Mouse (Mus musculus): Measurements from ENCODE around the gene 1700003F12Rik. TPM values are rescaled to one million over a fixed set of nuclear protein-coding genes. Genes with fewer than 3 reads are reported as not detected.

The 1700003F12Rik gene
- polyA plus RNA-seq, 1 experiment from 2014 or later, result 4.5 TPM

GRCm38 (mm10) chr2:154517424-154517823 lies 29.5 kb upstream of the 1700003F12Rik start:
- no peak overlapping the region for H3K4me3 ChIP-seq (ENCODE audit: low read depth, low read length)
- H3K4me2 ChIP-seq (ENCODE audit: low read depth, low read length, severe bottlenecking), result no peak overlapping the region
- WGBS, result 94% methylated on average over 5 of the region's 5 CpGs
- peaks cover 2% of the 10 kb centered on the region for H3K36me3 ChIP-seq (ENCODE audit: control insufficient read depth, insufficient read depth, low read length)
- DNase-seq (ENCODE audit: low spot score) (no peak), ATAC-seq (replicated peaks; ENCODE audit: low FRiP score) (no peak)
- no peak overlapping the region for H3K27ac ChIP-seq (ENCODE audit: low read depth, low read length)
- H3K27me3 ChIP-seq (ENCODE audit: control insufficient read depth, insufficient read depth, low read length), result no peaks in the 10 kb centered on the region
- H3K4me1 ChIP-seq (replicated peaks; ENCODE audit: control insufficient read depth, insufficient read depth, low read length), result no peaks in the 10 kb centered on the region
- no peaks in the 10 kb centered on the region for H3K9me3 ChIP-seq (ENCODE audit: control insufficient read depth, low read length)
- H3K9ac ChIP-seq (ENCODE audit: low read length), result no peak overlapping the region

GRCm38 (mm10) chr2:154521449-154521848 lies 25.4 kb upstream of the 1700003F12Rik start:
- Histone ChIP-seq H3K36me3 (ENCODE audit: control insufficient read depth, insufficient read depth, low read length) (peaks cover 6% of the 10 kb centered on the region), H3K9ac (ENCODE audit: low read length) (no peak overlapping the region), H3K27me3 (ENCODE audit: control insufficient read depth, insufficient read depth, low read length) (no peaks in the 10 kb centered on the region), H3K27ac (ENCODE audit: low read depth, low read length) (no peak overlapping the region), H3K4me3 (ENCODE audit: low read depth, low read length) (no peak overlapping the region), H3K4me1 (replicated peaks; ENCODE audit: control insufficient read depth, insufficient read depth, low read length) (no peaks in the 10 kb centered on the region), H3K9me3 (ENCODE audit: control insufficient read depth, low read length) (no peaks in the 10 kb centered on the region), H3K4me2 (ENCODE audit: low read depth, low read length, severe bottlenecking) (no peak overlapping the region)
- DNase-seq (ENCODE audit: low spot score) (no peak), ATAC-seq (replicated peaks; ENCODE audit: low FRiP score) (no peak)

- H3K4me3 ChIP-seq (ENCODE audit: low read depth, low read length), result no peak overlapping the region
- H3K27ac ChIP-seq (ENCODE audit: low read depth, low read length), result no peak overlapping the region
- H3K9ac ChIP-seq (ENCODE audit: low read length), result no peak overlapping the region
- 97% methylated on average over 5 of the region's 5 CpGs for WGBS
- no peak overlapping the region for H3K4me2 ChIP-seq (ENCODE audit: low read depth, low read length, severe bottlenecking)
- ATAC-seq (replicated peaks; ENCODE audit: low FRiP score) (no peak), DNase-seq (ENCODE audit: low spot score) (no peak)
- no peaks in the 10 kb centered on the region for H3K4me1 ChIP-seq (replicated peaks; ENCODE audit: control insufficient read depth, insufficient read depth, low read length)
- H3K9me3 ChIP-seq (ENCODE audit: control insufficient read depth, low read length), result no peaks in the 10 kb centered on the region
- H3K27me3 ChIP-seq (ENCODE audit: control insufficient read depth, insufficient read depth, low read length), result no peaks in the 10 kb centered on the region
- peaks cover 4% of the 10 kb centered on the region; the same call in 1 of the 2 replicates for H3K36me3 ChIP-seq (ENCODE audit: control insufficient read depth, insufficient read depth, low read length)
These were observed 24.6 kb upstream of the 1700003F12Rik start for GRCm38 (mm10) chr2:154522334-154522733.

GRCm38 (mm10) chr2:154525285-154525684 lies 21.6 kb upstream of the 1700003F12Rik start:
- Histone ChIP-seq H3K27ac (ENCODE audit: low read depth, low read length) (no peak overlapping the region), H3K27me3 (ENCODE audit: control insufficient read depth, insufficient read depth, low read length) (no peaks in the 10 kb centered on the region), H3K9ac (ENCODE audit: low read length) (no peak overlapping the region), H3K4me1 (replicated peaks; ENCODE audit: control insufficient read depth, insufficient read depth, low read length) (no peaks in the 10 kb centered on the region), H3K36me3 (ENCODE audit: control insufficient read depth, insufficient read depth, low read length) (peaks cover 4% of the 10 kb centered on the region; the same call in 1 of the 2 replicates), H3K9me3 (ENCODE audit: control insufficient read depth, low read length) (no peaks in the 10 kb centered on the region), H3K4me3 (ENCODE audit: low read depth, low read length) (no peak overlapping the region), H3K4me2 (ENCODE audit: low read depth, low read length, severe bottlenecking) (no peak overlapping the region)
- WGBS, result 87% methylated on average over 2 of the region's 2 CpGs
- ATAC-seq (replicated peaks; ENCODE audit: low FRiP score), result no peak
- DNase-seq (ENCODE audit: low spot score), result no peak

- H3K4me3 ChIP-seq (ENCODE audit: low read depth, low read length), result no peak overlapping the region
- no peaks in the 10 kb centered on the region for H3K27me3 ChIP-seq (ENCODE audit: control insufficient read depth, insufficient read depth, low read length)
- no peaks in the 10 kb centered on the region for H3K9me3 ChIP-seq (ENCODE audit: control insufficient read depth, low read length)
- peaks cover 4% of the 10 kb centered on the region; the same call in 1 of the 2 replicates for H3K36me3 ChIP-seq (ENCODE audit: control insufficient read depth, insufficient read depth, low read length)
- ATAC-seq (replicated peaks; ENCODE audit: low FRiP score), result no peak
- no peak overlapping the region for H3K4me2 ChIP-seq (ENCODE audit: low read depth, low read length, severe bottlenecking)
- DNase-seq (ENCODE audit: low spot score), result no peak
- H3K9ac ChIP-seq (ENCODE audit: low read length), result no peak overlapping the region
- no peaks in the 10 kb centered on the region for H3K4me1 ChIP-seq (replicated peaks; ENCODE audit: control insufficient read depth, insufficient read depth, low read length)
- 88% methylated on average over 3 of the region's 3 CpGs for WGBS
- no peak overlapping the region for H3K27ac ChIP-seq (ENCODE audit: low read depth, low read length)
These were observed 20.4 kb upstream of the 1700003F12Rik start for GRCm38 (mm10) chr2:154526531-154526930.

GRCm38 (mm10) chr2:154532888-154533287 lies 14.0 kb upstream of the 1700003F12Rik start:
- H3K4me1 ChIP-seq (replicated peaks; ENCODE audit: control insufficient read depth, insufficient read depth, low read length), result no peaks in the 10 kb centered on the region
- H3K36me3 ChIP-seq (ENCODE audit: control insufficient read depth, insufficient read depth, low read length), result no peaks in the 10 kb centered on the region; the same call in 1 of the 2 replicates
- no peak overlapping the region for H3K27ac ChIP-seq (ENCODE audit: low read depth, low read length)
- 43% methylated on average over 3 of the region's 3 CpGs for WGBS
- ATAC-seq (replicated peaks; ENCODE audit: low FRiP score) (no peak), DNase-seq (ENCODE audit: low spot score) (no peak)
- H3K4me2 ChIP-seq (ENCODE audit: low read depth, low read length, severe bottlenecking), result no peak overlapping the region
- H3K9me3 ChIP-seq (ENCODE audit: control insufficient read depth, low read length), result no peaks in the 10 kb centered on the region
- H3K9ac ChIP-seq (ENCODE audit: low read length), result no peak overlapping the region
- no peaks in the 10 kb centered on the region for H3K27me3 ChIP-seq (ENCODE audit: control insufficient read depth, insufficient read depth, low read length)
- H3K4me3 ChIP-seq (ENCODE audit: low read depth, low read length), result no peak overlapping the region

GRCm38 (mm10) chr2:154534704-154535270 lies 12.1 kb upstream of the 1700003F12Rik start:
- H3K27me3 ChIP-seq (ENCODE audit: control insufficient read depth, insufficient read depth, low read length), result no peaks in the 10 kb centered on the region
- ATAC-seq (replicated peaks; ENCODE audit: low FRiP score) (no peak), DNase-seq (ENCODE audit: low spot score) (no peak)
- H3K9ac ChIP-seq (ENCODE audit: low read length), result no peak overlapping the region
- H3K4me2 ChIP-seq (ENCODE audit: low read depth, low read length, severe bottlenecking), result no peak overlapping the region
- 94% methylated on average over 12 of the region's 12 CpGs for WGBS
- H3K9me3 ChIP-seq (ENCODE audit: control insufficient read depth, low read length), result no peaks in the 10 kb centered on the region
- H3K4me1 ChIP-seq (replicated peaks; ENCODE audit: control insufficient read depth, insufficient read depth, low read length), result peaks cover 2% of the 10 kb centered on the region; the same call in 1 of the 2 replicates
- H3K4me3 ChIP-seq (ENCODE audit: low read depth, low read length), result no peak overlapping the region
- no peak overlapping the region for H3K27ac ChIP-seq (ENCODE audit: low read depth, low read length)
- no peaks in the 10 kb centered on the region; the same call in 1 of the 2 replicates for H3K36me3 ChIP-seq (ENCODE audit: control insufficient read depth, insufficient read depth, low read length)

GRCm38 (mm10) chr2:154538310-154538709 lies 8.6 kb upstream of the 1700003F12Rik start:
- DNase-seq (ENCODE audit: low spot score) (no peak), ATAC-seq (replicated peaks; ENCODE audit: low FRiP score) (no peak)
- Histone ChIP-seq H3K27ac (ENCODE audit: low read depth, low read length) (no peak overlapping the region), H3K9ac (ENCODE audit: low read length) (no peak overlapping the region), H3K9me3 (ENCODE audit: control insufficient read depth, low read length) (no peaks in the 10 kb centered on the region), H3K27me3 (ENCODE audit: control insufficient read depth, insufficient read depth, low read length) (no peaks in the 10 kb centered on the region), H3K4me3 (ENCODE audit: low read depth, low read length) (no peak overlapping the region), H3K4me1 (replicated peaks; ENCODE audit: control insufficient read depth, insufficient read depth, low read length) (peaks cover 2% of the 10 kb centered on the region; the same call in 1 of the 2 replicates), H3K36me3 (ENCODE audit: control insufficient read depth, insufficient read depth, low read length) (no peaks in the 10 kb centered on the region; the same call in 1 of the 2 replicates), H3K4me2 (ENCODE audit: low read depth, low read length, severe bottlenecking) (no peak overlapping the region)
- 75% methylated on average over 2 of the region's 2 CpGs for WGBS

- Histone ChIP-seq H3K27me3 (ENCODE audit: control insufficient read depth, insufficient read depth, low read length) (no peaks in the 10 kb centered on the region), H3K9me3 (ENCODE audit: control insufficient read depth, low read length) (no peaks in the 10 kb centered on the region), H3K9ac (ENCODE audit: low read length) (no peak overlapping the region), H3K36me3 (ENCODE audit: control insufficient read depth, insufficient read depth, low read length) (no peaks in the 10 kb centered on the region; the same call in 1 of the 2 replicates), H3K4me3 (ENCODE audit: low read depth, low read length) (no peak overlapping the region), H3K4me2 (ENCODE audit: low read depth, low read length, severe bottlenecking) (no peak overlapping the region), H3K4me1 (replicated peaks; ENCODE audit: control insufficient read depth, insufficient read depth, low read length) (peaks cover 2% of the 10 kb centered on the region; the same call in 1 of the 2 replicates), H3K27ac (ENCODE audit: low read depth, low read length) (no peak overlapping the region)
- ATAC-seq (replicated peaks; ENCODE audit: low FRiP score) (0 out of 2 replicates have a peak, but pooled peaks have one; percentile 25), DNase-seq (ENCODE audit: low spot score) (no peak)
- WGBS, result 57% methylated on average over 3 of the region's 3 CpGs
These were observed 8.2 kb upstream of the 1700003F12Rik start for GRCm38 (mm10) chr2:154538710-154539109.
